Mouse (Mus musculus) lung, postnatal 4 days (tissue): ENCODE data around the gene Atad2b.
A peak's percentile ranks its signal among the peaks of the same experiment; 100 is the strongest.

ENCODE experiments used
- DNase-seq, 2 experiments: peaks; one replicate each; pipeline ENCODE4 v3.0.0; 2021

Atad2b gene

DNA sequence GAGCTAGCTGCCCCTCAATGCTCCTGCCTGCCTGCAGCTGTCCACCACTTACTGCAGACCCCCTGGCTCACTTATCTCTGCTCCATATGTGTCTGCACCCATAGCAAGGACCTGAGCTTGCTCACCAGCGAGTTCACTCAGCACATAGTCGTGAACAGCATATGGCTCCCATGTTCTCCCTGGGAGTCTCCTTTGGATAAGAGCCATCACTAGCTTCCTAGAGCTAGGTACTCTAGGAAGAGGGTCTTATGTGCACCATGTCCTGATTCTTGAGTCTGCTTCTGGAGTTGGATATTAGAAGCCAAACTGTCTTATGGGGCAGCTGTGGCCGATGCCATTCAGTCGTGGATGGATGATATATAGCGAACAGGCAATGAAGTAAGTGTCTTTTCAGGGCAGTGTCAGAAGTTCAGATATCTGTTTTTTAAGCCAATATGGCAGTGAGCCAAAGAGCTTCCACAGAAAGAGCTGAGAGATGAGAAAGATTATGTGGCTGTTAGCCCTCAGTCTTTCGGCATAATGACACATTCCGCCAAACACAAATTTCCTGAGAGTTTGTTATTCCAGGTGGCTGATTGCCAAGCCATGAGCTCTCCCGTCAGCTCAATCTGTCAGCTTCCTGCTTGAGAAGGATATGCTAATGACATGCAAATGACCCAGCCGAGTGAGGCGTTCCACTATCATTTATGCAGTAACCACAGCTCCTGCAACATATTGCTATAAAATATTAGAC is 170.8 kb downstream of the Atad2b start:
- DNase-seq = peak; percentile 71 to 77

DNA sequence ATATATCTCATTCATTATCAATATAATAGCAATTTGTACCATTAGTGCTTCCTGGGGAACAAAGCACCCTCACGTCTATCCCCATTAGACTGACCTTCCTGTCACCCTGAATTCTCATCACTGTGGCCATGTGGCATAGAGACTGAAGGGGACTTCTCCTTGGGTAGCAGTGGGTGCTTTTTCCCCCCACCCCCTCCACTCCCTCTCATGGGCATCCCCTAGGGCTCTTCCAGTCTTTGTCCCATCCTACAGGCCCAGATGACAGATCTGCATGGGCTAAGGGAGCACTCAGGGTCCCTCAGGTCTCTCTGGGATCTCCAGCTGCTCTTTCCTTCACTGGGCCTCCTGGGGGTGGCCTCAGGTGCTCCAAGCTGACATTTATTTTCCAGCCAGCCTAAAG is 171.5 kb downstream of the Atad2b start:
- DNase-seq = no peak
